9 mouse cellular contexts compared by ENCODE assay signal in the genomic region with DNA sequence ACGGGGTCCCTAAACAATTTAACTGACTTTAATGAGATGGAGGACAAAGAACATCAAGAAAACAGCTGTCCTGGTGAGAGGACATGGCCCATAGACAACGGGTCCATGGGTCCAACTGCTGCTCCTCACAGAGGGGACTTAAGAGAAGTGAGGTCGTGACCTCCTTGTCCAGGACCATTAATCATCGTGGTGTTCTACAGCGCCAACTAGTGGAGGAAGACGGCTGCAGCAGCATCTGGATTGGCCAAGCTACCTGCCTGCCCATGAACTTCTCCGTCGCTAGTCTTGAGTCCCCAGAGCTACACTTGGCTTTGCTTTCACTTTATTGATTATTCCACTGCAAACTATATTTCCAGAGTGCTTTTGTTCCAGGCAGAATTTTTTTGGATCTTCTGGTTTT.
A peak's percentile ranks its signal among the peaks of the same experiment; 100 is the strongest.
DNase-seq lines count a peak whose midpoint lies in the region; ATAC-seq and TF ChIP-seq lines count a peak whose summit lies in the region.
"Had no signal": no experiment of that assay in that cellular context is flagged by ENCODE, and none has a peak within 500 bp of the region (broad histone marks: within the 10 kb centered on the region; RNA-seq: fewer than 3 reads in every experiment).

No protein-coding gene starts in this region.

- H3K79me2 ChIP-seq in CH12.LX (replicated peaks; ENCODE audit: control insufficient read depth, extremely low read depth, insufficient read depth, poor library complexity, severe bottlenecking) = no peaks in the 10 kb centered on the region

- H3K36me3 ChIP-seq in hindbrain, postnatal 0 days (ENCODE audit: insufficient read depth, low read length) = no peaks in the 10 kb centered on the region
- no peaks in the 10 kb centered on the region for H3K36me3 ChIP-seq in hindbrain, embryonic 16.5 days (ENCODE audit: control insufficient read depth, insufficient read depth, low read length)
- no peaks in the 10 kb centered on the region for H3K36me3 ChIP-seq in CH12.LX (replicated peaks in 1 of 2; ENCODE audit: control insufficient read depth in 1 of 2, insufficient read depth in 1 of 2, low read length in 1 of 2)

- no peak overlapping the region for H3K4me3 ChIP-seq in hindbrain, postnatal 0 days (ENCODE audit: low read length)
- H3K4me3 ChIP-seq in hindbrain, embryonic 16.5 days (ENCODE audit: low read length) = no peak overlapping the region
- H3K4me3 ChIP-seq in CH12.LX (replicated peaks in 1 of 3; ENCODE audit: low read depth in 2 of 3, low read length in 2 of 3, poor library complexity in 1 of 3) = no peak overlapping the region
- H3K4me3 ChIP-seq in bone marrow macrophage, adult 2 months (ENCODE audit: insufficient read depth, low read length) = no peak overlapping the region
- H3K4me3 ChIP-seq: megakaryocyte, embryonic 14.5 days had no signal

- WGBS in hindbrain, postnatal 0 days = 26% methylated on average over 8 of the region's 8 CpGs
- WGBS in hindbrain, embryonic 16.5 days = 22% methylated on average over 8 of the region's 8 CpGs

- no peak for TF ChIP-seq POLR2A in CH12.LX (IDR thresholded peaks at IDR 0.05; ENCODE audit: low read depth, low read length)
- no peak for TF ChIP-seq POLR2A in bone marrow macrophage, adult 2 months (IDR thresholded peaks at IDR 0.05; ENCODE audit: borderline replicate concordance, low read depth, low read length)

- TF ChIP-seq EP300 in CH12.LX (IDR thresholded peaks at IDR 0.05; ENCODE audit: low read length) = no peak

- in situ Hi-C loops in CH12.LX (cut with MboI; ENCODE audit: low pct_ligation_motif_present, low pct_unique_long_range_greater_than_20kb, low sequenced_read_pairs) = no loop called here

- H3K27ac ChIP-seq in hindbrain, postnatal 0 days = no peak overlapping the region
- no peak overlapping the region for H3K27ac ChIP-seq in hindbrain, embryonic 16.5 days (ENCODE audit: low read depth, low read length)
- H3K27ac ChIP-seq in CH12.LX (ENCODE audit: insufficient read depth, low read depth) = no peak overlapping the region
- H3K27ac ChIP-seq in bone marrow macrophage, adult 2 months (ENCODE audit: insufficient read depth, low read depth, low read length) = no peak overlapping the region

- no peak for DNase-seq in hindbrain, postnatal 0 days (ENCODE audit: low spot score)
- DNase-seq in CH12.LX (ENCODE audit: extremely low read depth) = peak; percentile 49
- DNase-seq in lung, postnatal 25 days (ENCODE audit: low spot score) = peak; percentile 5
- no peak for DNase-seq in frontal cortex, postnatal 14 days (ENCODE audit: low spot score in 2 of 2)
- DNase-seq in left cerebral cortex, postnatal 10 days (ENCODE audit: extremely low spot score in 1 of 2, low spot score in 2 of 2) = no peak

- dilution Hi-C loops in CH12.LX (cut with MboI; ENCODE audit: extremely low pct_ligation_motif_present, extremely low pct_unique_long_range_greater_than_20kb, low sequenced_read_pairs) = no loop called here

- no peak overlapping the region for H3K9ac ChIP-seq in hindbrain, postnatal 0 days (replicated peaks; ENCODE audit: low read length)
- H3K9ac ChIP-seq in hindbrain, embryonic 16.5 days (ENCODE audit: low read depth, low read length) = no peak overlapping the region
- H3K9ac ChIP-seq in CH12.LX (ENCODE audit: insufficient read depth, low read depth) = no peak overlapping the region

- H3K9me3 ChIP-seq in hindbrain, postnatal 0 days (ENCODE audit: low read length) = no peaks in the 10 kb centered on the region
- H3K9me3 ChIP-seq in hindbrain, embryonic 16.5 days (ENCODE audit: control insufficient read depth, low read length) = no peaks in the 10 kb centered on the region
- peaks cover 2% of the 10 kb centered on the region for H3K9me3 ChIP-seq in CH12.LX (replicated peaks; ENCODE audit: low read length)
- H3K9me3 ChIP-seq: megakaryocyte, embryonic 14.5 days had no signal

- ATAC-seq in hindbrain, postnatal 0 days = no peak
- ATAC-seq in hindbrain, embryonic 16.5 days = no peak
- no peak for ATAC-seq in megakaryocyte-erythroid progenitor cell, adult 5-6 weeks (replicated peaks; ENCODE audit: low FRiP score, low TSS enrichment, poor library complexity, severe bottlenecking)

- H3K4me2 ChIP-seq in hindbrain, postnatal 0 days (ENCODE audit: low read depth, low read length) = no peak overlapping the region
- H3K4me2 ChIP-seq in hindbrain, embryonic 16.5 days (ENCODE audit: low read length) = no peak overlapping the region
- H3K4me2 ChIP-seq in CH12.LX (ENCODE audit: insufficient read depth, low read depth, poor library complexity, severe bottlenecking) = no peak overlapping the region

- no peaks in the 10 kb centered on the region for H3K27me3 ChIP-seq in hindbrain, postnatal 0 days (ENCODE audit: insufficient read depth, low read length)
- H3K27me3 ChIP-seq in hindbrain, embryonic 16.5 days (replicated peaks; ENCODE audit: control insufficient read depth, insufficient read depth, low read length) = peaks cover 3% of the 10 kb centered on the region
- H3K27me3 ChIP-seq in CH12.LX (replicated peaks) = peaks cover 63% of the 10 kb centered on the region

- intact Hi-C loops in left cerebral cortex, postnatal 10 days (cut with DNase I) = no loop called here

- H3K4me1 ChIP-seq in hindbrain, postnatal 0 days (ENCODE audit: insufficient read depth, low read length) = no peaks in the 10 kb centered on the region
- peaks cover 6% of the 10 kb centered on the region; the same call in 1 of the 2 replicates for H3K4me1 ChIP-seq in hindbrain, embryonic 16.5 days (ENCODE audit: control insufficient read depth, insufficient read depth, low read depth, low read length)
- no peaks in the 10 kb centered on the region; a peak in 1 of 4 replicates for H3K4me1 ChIP-seq in CH12.LX (ENCODE audit: control insufficient read depth in 1 of 2, insufficient read depth in 2 of 2)
- H3K4me1 ChIP-seq in bone marrow macrophage, adult 2 months (ENCODE audit: control insufficient read depth, insufficient read depth, low read length) = no peaks in the 10 kb centered on the region
- H3K4me1 ChIP-seq: megakaryocyte, embryonic 14.5 days had no signal

- TF ChIP-seq CTCF in hindbrain, postnatal 0 days (IDR thresholded peaks at IDR 0.05; ENCODE audit: low read depth) = peak; percentile 68
- peak; percentile 55 to 97 for TF ChIP-seq CTCF in CH12.LX (conservative IDR thresholded peaks at IDR 0.05 in 1 of 2, IDR thresholded peaks at IDR 0.05 in 1 of 2; ENCODE audit: low read depth in 2 of 2, low read length in 2 of 2)
- peak; percentile 96 for TF ChIP-seq CTCF in bone marrow macrophage, adult 2 months (IDR thresholded peaks at IDR 0.05; ENCODE audit: low read depth, low read length)

- peak; percentile 15 for TF ChIP-seq RAD21 in CH12.LX (IDR thresholded peaks at IDR 0.05; ENCODE audit: low read depth, low read length)

TF ChIP-seq in CH12.LX, 34 proteins besides CTCF, POLR2A, EP300 and RAD21:
- TF ChIP-seq CHD2 (IDR thresholded peaks at IDR 0.05; ENCODE audit: low read length) = no peak
- no peak for TF ChIP-seq PAX5 (IDR thresholded peaks at IDR 0.05; ENCODE audit: low read length)
- TF ChIP-seq ZC3H11A (IDR thresholded peaks at IDR 0.05; ENCODE audit: low read depth, low read length) = no peak
- peak; percentile 16; the same call in 1 of the 2 replicates for TF ChIP-seq SMC3 (IDR thresholded peaks at IDR 0.05; ENCODE audit: low read depth, low read length)
- TF ChIP-seq ZKSCAN1 (IDR thresholded peaks at IDR 0.05; ENCODE audit: borderline replicate concordance, low read depth, low read length) = no peak
TF ChIP-seq in CH12.LX: peak in this region for 1.

Comparison
In these comparisons a context has a peak if more than half of its experiments do, and no peak if none do; other contexts are left out.
1. DNase-seq: peak in CH12.LX (single experiment) and lung, postnatal 25 days (single experiment); none in hindbrain, postnatal 0 days (single experiment), frontal cortex, postnatal 14 days (0 of 2) and left cerebral cortex, postnatal 10 days (0 of 2).
2. Peak in every context shown above with its lines, with median percentiles within 50 percentile points of each other: CTCF ChIP-seq.